ENCODE assay signal across 30 mouse cellular contexts in genomic region chr19:60302371-60302770, GRCm38 (mm10).
"Had no signal": no experiment of that assay in that cellular context is flagged by ENCODE, and none has a peak within 500 bp of the region (broad histone marks: within the 10 kb centered on the region; RNA-seq: fewer than 3 reads in every experiment).

No protein-coding gene starts in this region.

- H3K27ac ChIP-seq: heart, embryonic 13.5 days; heart, embryonic 15.5 days; hindbrain, embryonic 10.5 days; hindbrain, embryonic 12.5 days; hindbrain, embryonic 13.5 days; hindbrain, embryonic 14.5 days; hindbrain, embryonic 15.5 days; hindbrain, postnatal 0 days; intestine, embryonic 15.5 days; kidney, embryonic 15.5 days; kidney, postnatal 0 days; layer of hippocampus, adult 2 months; left cerebral cortex, adult 2 months had no signal

- H3K27me3 ChIP-seq: heart, embryonic 12.5 days; heart, embryonic 13.5 days; heart, embryonic 15.5 days; hindbrain, embryonic 12.5 days; hindbrain, embryonic 13.5 days; hindbrain, embryonic 15.5 days; intestine, embryonic 15.5 days; kidney, embryonic 15.5 days had no signal

- H3K4me3 ChIP-seq: heart, embryonic 12.5 days; heart, embryonic 13.5 days; heart, embryonic 15.5 days; hindbrain, embryonic 10.5 days; hindbrain, embryonic 12.5 days; hindbrain, embryonic 13.5 days; hindbrain, embryonic 15.5 days; intestine, embryonic 15.5 days; kidney, embryonic 15.5 days; layer of hippocampus, adult 2 months; left cerebral cortex, adult 2 months had no signal

- DNase-seq: heart, postnatal 10 days; heart, postnatal 14 days; heart, postnatal 36 days; heart, postnatal 4 days; kidney, adult 11 months; kidney, adult 18-20 months; kidney, adult 2 months; kidney, adult 8-10 months; kidney, adult 9 months; kidney, postnatal 10 days; kidney, postnatal 14 days; kidney, postnatal 25 days; kidney, postnatal 36 days; kidney, postnatal 4 days; layer of hippocampus, adult 9-11 months; layer of hippocampus, postnatal 36 days had no signal

- H3K9me3 ChIP-seq: heart, embryonic 12.5 days; heart, embryonic 13.5 days; heart, embryonic 15.5 days; hindbrain, embryonic 10.5 days; hindbrain, embryonic 12.5 days; hindbrain, embryonic 13.5 days; hindbrain, embryonic 15.5 days; intestine, embryonic 15.5 days; kidney, embryonic 15.5 days had no signal

- H3K4me1 ChIP-seq: heart, embryonic 15.5 days; hindbrain, embryonic 12.5 days; hindbrain, embryonic 13.5 days; hindbrain, embryonic 15.5 days; intestine, embryonic 15.5 days; kidney, embryonic 15.5 days had no signal

- H3K36me3 ChIP-seq: heart, embryonic 12.5 days; heart, embryonic 13.5 days; heart, embryonic 15.5 days; hindbrain, embryonic 10.5 days; hindbrain, embryonic 12.5 days; hindbrain, embryonic 13.5 days; hindbrain, embryonic 15.5 days; intestine, embryonic 15.5 days; kidney, embryonic 15.5 days had no signal

- H3K9ac ChIP-seq: heart, embryonic 12.5 days; heart, embryonic 13.5 days; heart, embryonic 15.5 days; hindbrain, embryonic 12.5 days; hindbrain, embryonic 13.5 days; hindbrain, embryonic 14.5 days; hindbrain, embryonic 15.5 days; intestine, embryonic 15.5 days; kidney, embryonic 15.5 days had no signal
